Mouse (Mus musculus): ENCODE results near the gene Limch1. TPM values are rescaled to one million over a fixed set of nuclear protein-coding genes. Genes with fewer than 3 reads are reported as not detected.

Limch1 gene
- total RNA-seq, 2 experiments from 2014 or later: 88.4 to 88.6 TPM

DNA sequence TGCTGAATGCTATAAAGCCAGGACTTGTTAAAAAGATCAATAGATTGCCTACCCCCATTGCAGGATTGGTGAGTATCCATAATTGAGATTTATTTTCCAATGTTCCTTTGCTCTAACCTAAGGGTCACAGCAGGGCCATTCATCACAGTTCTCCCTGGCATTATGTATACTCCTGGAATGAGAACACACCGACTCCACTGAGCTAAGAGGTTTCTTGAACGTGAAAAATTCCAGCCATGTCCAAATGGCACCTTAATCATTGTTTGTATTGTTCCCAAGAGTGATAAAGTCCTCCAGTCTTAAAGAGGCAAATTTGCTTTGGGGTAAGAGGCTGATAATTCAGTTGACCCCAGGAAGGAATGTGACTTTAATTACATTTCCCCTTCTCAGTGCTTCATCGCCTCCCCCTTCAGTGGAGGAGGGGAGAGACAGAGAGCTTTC is 136.3 kb downstream of the Limch1 start:
- no peak for DNase-seq

GRCm38 (mm10) chr5:66882718-66883117 is 137.1 kb downstream of the Limch1 start:
- no peak for DNase-seq

DNA sequence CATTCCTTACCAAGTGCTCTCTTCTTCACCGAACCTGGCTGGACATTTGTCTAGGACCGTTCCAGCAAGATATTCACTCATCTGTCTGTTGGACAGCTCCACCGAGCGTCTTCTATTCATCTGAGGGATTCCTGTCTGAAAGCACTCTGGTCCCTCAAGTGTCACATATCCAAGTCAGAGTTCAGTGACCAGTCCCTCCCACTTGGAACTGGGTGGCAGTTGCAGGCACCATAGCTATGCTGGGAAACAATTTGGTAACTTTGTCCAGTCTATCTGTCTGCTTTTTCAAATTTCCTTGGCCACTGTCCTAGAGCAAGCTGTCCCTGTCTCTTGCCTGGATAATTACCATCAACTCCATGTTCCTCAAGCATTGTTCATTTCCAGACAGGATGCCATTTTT is 138.9 kb downstream of the Limch1 start:
- no peak for DNase-seq

GRCm38 (mm10) chr5:66886410-66887120 is 140.9 kb downstream of the Limch1 start:
- no peak for DNase-seq

DNA sequence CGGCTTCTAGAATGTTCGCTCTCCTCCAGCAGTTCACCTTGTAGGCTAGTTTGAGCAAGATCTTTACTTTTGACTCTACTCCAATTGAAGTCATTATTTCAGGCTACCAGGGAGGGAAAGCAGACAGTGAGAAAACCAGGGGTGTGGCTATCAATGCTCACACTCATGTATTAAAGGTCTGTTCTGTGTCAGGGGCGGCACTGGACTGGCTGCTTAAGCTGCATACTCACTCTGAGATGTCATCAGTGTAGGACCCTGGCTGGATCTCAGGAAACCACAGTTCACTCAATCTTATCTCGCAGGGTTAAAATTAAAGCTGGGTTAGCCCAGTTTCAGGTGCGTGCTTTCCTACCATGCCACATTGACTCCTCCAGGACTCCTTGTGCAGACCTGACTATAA is 142.4 kb downstream of the Limch1 start:
- no peak for DNase-seq

DNA sequence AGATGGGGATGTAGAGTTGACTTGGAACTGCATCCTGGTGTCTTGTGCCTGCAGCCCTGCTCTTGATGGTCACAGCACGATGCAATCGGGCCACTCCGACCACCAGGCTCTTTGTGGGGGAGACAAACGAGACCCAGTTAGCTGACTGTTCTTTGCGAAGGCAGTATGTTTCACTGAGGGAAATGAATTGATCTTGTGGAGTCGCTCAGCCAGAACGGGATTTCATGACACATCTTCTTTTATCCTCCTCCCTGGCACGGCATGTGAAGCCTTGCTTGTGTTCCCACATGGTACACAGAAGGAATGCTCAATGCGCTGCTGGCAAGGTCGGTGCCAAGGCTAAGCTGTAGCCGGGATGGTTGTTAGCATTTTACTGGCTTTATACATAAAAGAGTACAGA is 143.7 kb downstream of the Limch1 start:
- DNase-seq: peak; percentile 83 to 84

GRCm38 (mm10) chr5:66895440-66896120 is 150.0 kb downstream of the Limch1 start:
- no peak for DNase-seq

DNA sequence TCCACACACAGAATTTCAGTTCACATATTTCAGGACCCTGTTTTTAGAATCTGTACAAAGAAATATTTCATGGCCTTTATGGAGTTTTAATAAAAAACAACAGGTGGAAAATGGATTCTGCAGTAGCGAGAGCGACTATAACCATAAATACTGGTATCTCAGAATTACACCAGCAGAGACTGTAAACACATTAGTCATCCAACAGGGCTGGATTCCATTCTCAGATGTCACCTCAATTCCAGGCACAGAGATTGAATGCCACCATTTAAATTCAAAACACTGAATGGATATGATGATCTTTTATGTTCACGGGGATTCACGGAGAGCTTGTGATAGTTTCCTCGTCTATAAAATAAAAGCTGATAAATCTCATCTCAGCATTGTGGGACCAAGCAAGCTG is 152.0 kb downstream of the Limch1 start:
- no peak for DNase-seq

DNA sequence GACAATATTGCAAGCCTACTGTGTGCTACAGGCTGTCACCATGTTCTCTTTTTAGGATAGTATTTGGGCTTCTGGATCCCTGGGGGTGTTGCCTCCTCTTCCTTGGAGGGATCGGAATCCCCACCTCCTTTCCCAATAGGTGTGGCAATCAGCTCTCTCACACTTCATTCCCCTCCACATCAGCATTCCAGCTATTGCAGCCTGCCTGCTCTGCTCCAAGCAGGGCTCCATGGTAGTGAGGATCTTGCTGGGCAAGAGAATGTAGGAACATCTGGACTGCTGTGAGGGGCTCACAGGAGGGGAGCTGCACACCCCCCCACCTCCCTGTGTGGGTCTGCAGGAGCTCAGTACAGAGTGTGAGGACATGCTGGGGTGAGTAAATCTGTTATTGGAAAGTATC is 152.6 kb downstream of the Limch1 start:
- DNase-seq: no peak

DNA sequence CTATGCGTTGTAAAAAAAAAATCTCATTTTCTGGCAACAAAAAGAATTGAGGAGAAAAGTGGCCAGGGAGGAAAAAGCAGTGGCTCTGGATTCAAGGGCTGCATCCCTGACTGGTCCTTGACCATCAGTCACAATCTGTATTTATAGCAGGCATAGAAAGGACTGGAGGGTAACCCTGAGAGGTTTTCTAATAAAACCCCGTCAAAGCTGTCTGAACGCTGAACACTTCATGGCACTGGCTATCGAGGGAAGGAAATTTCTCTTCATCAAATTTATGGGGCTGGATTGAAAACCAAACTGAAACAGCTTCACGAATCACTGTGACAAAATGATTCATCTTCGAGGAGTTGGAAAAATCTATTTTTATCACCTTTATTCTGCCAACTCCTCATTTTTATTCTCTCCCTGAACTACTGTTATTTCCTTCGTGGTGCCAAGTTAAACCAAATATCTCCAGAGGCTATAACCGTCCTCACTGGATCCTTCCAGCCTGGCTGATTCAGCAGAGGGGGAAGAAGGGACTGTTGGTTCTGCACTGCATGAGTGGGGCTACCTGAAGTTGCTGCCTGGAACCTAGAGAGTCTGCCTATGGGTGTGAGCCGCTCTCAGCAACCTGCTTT is 153.3 kb downstream of the Limch1 start:
- no peak for DNase-seq

DNA sequence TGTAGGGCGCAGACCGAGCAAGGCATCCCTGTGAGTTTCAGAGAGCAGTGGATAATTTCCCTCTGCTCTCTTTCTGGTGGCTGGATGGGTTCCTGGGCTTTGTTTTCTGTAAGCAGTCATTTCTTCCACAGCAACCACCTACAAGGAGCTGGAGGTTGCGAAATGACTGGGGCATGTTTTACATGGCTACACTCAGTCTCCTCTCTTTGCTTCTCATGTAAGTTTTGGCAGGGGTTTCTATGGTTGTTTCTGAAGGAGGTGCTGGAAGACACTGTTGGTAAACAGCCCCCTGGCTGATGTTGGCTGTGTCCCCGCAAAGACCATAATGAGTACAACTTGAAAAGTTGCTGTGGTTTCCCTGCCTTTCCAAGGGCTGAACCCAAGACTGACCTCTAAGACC is 155.5 kb downstream of the Limch1 start:
- DNase-seq: no peak

GRCm38 (mm10) chr5:66904835-66905234 is 159.2 kb downstream of the Limch1 start:
- DNase-seq: no peak

DNA sequence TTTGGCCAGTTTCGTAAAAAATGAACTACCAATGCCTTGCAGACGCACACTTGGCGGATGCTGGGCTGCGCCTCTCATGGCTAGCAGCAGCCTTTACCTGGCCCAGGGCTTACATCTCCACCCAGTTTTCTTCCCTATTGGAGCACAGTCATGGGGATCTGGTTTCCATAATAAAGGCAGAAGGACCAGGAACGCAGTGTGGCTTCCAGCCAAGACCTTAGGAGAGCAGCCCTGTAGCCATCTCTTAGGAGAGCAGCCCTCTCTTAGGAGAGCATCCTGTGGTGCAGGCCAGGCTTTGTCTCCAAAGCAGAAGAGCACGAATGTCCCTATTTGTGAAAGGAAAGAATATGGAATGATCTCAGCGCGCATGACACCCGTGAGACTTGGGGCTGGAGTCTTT is 163.3 kb downstream of the Limch1 start:
- DNase-seq: no peak

DNA sequence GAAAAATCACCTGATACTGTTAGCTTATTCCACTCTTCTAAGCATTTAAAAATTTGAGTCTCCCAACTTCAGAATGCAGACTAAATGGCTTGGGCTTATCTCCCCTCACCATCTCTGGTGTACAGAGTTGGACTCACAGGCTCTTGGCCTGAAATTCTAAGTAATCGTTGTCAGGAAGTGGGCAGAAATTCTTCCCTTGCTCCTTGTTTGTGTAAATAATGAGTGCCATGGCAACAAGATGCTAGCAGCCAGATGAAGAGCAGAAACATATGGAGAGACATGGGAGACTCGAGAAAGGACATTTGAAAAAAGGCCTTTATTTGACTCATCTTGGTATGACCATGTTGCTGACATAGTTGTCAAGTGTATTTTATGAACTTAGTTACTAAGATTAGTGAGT is 164.3 kb downstream of the Limch1 start:
- DNase-seq: no peak

DNA sequence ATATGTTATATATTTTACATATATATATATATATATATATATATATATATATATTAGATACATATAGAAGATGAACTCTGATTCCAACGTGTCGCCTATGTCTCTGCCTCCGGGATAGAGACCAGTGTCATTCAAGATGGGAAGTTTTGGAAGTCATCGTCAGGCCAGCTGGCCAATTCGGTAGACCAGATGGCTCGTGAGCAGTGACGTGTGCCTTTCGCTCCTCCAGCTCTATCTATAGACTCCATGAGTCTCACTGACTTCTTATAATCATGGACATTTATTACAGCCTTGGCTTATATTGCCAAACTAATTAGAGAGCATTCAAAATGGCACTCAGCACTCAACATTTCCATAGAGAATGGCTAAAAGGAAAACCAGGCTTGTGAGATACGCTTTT is 165.0 kb downstream of the Limch1 start:
- DNase-seq: no peak

- DNase-seq: no peak
These were observed 165.4 kb downstream of the Limch1 start for GRCm38 (mm10) chr5:66911068-66911467.

DNA sequence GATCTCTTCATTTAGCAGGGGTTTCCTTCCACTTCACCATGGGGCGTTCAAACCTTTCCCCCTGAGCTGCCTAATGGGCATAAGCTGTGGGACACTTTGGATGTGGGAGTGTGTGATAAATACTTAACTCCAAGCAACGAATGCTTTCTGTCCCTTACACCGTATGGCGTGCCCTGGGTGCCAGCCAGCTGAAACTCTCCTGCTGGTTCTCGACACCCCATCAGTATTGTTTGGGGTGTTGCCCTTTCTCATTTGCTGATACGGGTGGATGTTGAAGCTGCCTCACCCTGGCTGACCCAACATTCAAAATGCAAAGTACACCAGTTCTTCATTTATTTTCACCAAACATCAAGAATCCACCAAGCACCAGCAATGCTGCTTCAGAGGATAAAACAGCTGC is 168.2 kb downstream of the Limch1 start:
- no peak for DNase-seq

DNA sequence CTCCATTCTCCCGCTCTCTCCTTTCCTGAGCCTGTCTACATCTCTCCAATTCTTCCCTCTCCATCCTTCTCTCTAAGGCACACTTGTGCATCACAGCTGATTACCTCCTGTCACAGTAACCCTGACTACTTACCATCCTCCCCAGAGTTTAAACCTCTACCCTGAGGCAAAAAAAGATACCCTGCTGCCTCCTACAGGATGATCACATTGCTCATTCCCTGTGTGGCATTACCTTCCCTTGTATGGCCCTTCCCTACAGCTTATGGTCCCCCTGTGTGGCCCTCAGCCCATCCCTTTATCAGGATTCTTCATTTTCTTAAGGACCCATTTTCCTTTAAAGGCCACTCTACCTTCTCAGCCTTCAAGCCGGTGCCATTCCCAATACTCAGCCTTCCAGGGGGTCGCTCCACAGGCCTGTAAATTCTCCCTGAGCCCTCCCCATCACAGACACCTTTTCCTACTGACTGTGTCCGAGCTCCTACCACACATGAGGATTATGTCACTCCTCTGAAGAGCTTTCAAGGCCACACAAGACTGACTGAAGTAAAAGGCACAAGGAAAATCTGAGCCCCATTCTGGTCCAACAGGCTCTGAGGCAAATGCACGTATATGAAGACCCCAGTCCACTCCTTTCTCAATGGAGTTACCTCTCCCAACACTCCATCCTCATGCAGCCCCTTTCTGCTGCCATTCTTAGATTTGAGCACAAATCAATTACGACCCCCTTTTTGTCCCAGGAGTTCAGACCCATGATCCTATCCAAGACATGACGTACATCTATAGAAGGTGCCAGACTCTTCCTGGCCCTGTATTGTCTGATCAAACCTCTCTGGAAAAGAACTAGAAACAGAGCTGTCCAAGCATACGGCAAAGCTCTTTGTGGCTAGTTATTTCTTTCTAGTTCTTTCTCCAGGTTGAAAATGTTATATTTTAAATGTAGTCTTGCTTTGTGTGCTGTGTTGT is 172.0 kb downstream of the Limch1 start:
- DNase-seq: no peak

GRCm38 (mm10) chr5:66918316-66919305 is 173.0 kb downstream of the Limch1 start:
- no peak for DNase-seq

- peak; percentile 55 to 56 for DNase-seq
These were observed 177.0 kb downstream of the Limch1 start for GRCm38 (mm10) chr5:66922582-66922981.

- peak; percentile 25 to 58 for DNase-seq
These were observed 183.7 kb downstream of the Limch1 start for GRCm38 (mm10) chr5:66929291-66929690.

Measured in adrenal gland, postnatal 36 days (tissue).